Mouse (Mus musculus) C2C12 (cell line): ENCODE data around the gene Rnf5.

Experiments used
- CTCF ChIP-seq: IDR thresholded peaks from one replicate; pipeline ENCODE4 v1.5.1; 2011; ENCODE audit not compliant: control insufficient read depth, insufficient read depth, insufficient read length
- FOSL1 ChIP-seq: IDR thresholded peaks from one replicate; pipeline ENCODE4 v1.8.0; 2011; ENCODE audit warnings: mild to moderate bottlenecking, low read length; ENCODE audit not compliant: poor library complexity, insufficient read depth, severe bottlenecking
- MYOG ChIP-seq: IDR thresholded peaks from one replicate; pipeline ENCODE4 v1.6.1; 2011; ENCODE audit not compliant: control insufficient read depth, insufficient read length; ENCODE audit errors: extremely low read depth
- USF1 ChIP-seq: IDR thresholded peaks from one replicate; pipeline ENCODE4 v1.6.1; 2011; ENCODE audit warnings: low read depth, mild to moderate bottlenecking, control low read depth, moderate library complexity

GRCm38 (mm10) chr17:34560438-34560837, 43.1 kb downstream of the Rnf5 start:
- TF ChIP-seq CTCF (no peak), USF1 (no peak), MYOG (no peak), FOSL1 (no peak)
